Mouse (Mus musculus): ENCODE measurements around the gene Man1a2.

GRCm38 (mm10) chr3:100685087-100685762 lies at the start of gene Man1a2:
- TF ChIP-seq POLR2A (IDR thresholded peaks at IDR 0.05; ENCODE audit: low read depth, low read length) (peak; percentile 96), CTCF (IDR thresholded peaks at IDR 0.05; ENCODE audit: extremely low read depth, insufficient read depth, insufficient read length, insufficient replicate concordance) (no peak)
